Mouse (Mus musculus) CD4-positive, CD25-positive, alpha-beta regulatory T cell, adult 4 months (primary cell): ENCODE measurements around the gene Hoxa4. TPM values are rescaled to one million over a fixed set of nuclear protein-coding genes. Genes with fewer than 3 reads are reported as not detected.

Experiments
- ATAC-seq: one replicate; pipeline ENCODE4 v1.8.0; 2017
- polyA plus RNA-seq, 2 experiments: library from polyadenylated mRNA; unstranded; fragments of 100-300 nt; shearing (Covaris generic); gene quantifications; one replicate each; pipeline ENCODE4 v1.2.1; 2017

Gene Hoxa4
- polyA plus RNA-seq, 2 experiments from 2014 or later = not detected

GRCm38 (mm10) chr6:52164051-52164625, 27.4 kb downstream of the Hoxa4 start:
- ATAC-seq = no peak

GRCm38 (mm10) chr6:52163366-52164031, 28.1 kb downstream of the Hoxa4 start:
- no peak for ATAC-seq

GRCm38 (mm10) chr6:52162611-52163365, 28.8 kb downstream of the Hoxa4 start:
- ATAC-seq = no peak

- no peak for ATAC-seq
Observed at GRCm38 (mm10) chr6:52162093-52162380, 29.5 kb downstream of the Hoxa4 start.

- ATAC-seq = no peak
Observed at GRCm38 (mm10) chr6:52161336-52162092, 30.0 kb downstream of the Hoxa4 start.

- ATAC-seq = no peak
Observed at GRCm38 (mm10) chr6:52160511-52161335, 30.8 kb downstream of the Hoxa4 start.

- no peak for ATAC-seq
Observed at GRCm38 (mm10) chr6:52159979-52160378, 31.6 kb downstream of the Hoxa4 start.

- ATAC-seq = no peak
Observed at GRCm38 (mm10) chr6:52159164-52159761, 32.3 kb downstream of the Hoxa4 start.

- peak; percentile 81 for ATAC-seq
Observed at GRCm38 (mm10) chr6:52158276-52159051, 33.1 kb downstream of the Hoxa4 start, which contains the start of gene Hoxa1. TSS of gene Hoxa1 (minus strand) at chr6:52158317.

- no peak for ATAC-seq
Observed at GRCm38 (mm10) chr6:52157466-52158275, 33.9 kb downstream of the Hoxa4 start.

GRCm38 (mm10) chr6:52156551-52157200, 34.9 kb downstream of the Hoxa4 start:
- ATAC-seq = no peak

- no peak for ATAC-seq
Observed at GRCm38 (mm10) chr6:52155471-52155870, 36.1 kb downstream of the Hoxa4 start.

GRCm38 (mm10) chr6:52154044-52154443, 37.5 kb downstream of the Hoxa4 start:
- ATAC-seq = no peak

GRCm38 (mm10) chr6:52153270-52153669, 38.3 kb downstream of the Hoxa4 start:
- ATAC-seq = no peak

- no peak for ATAC-seq
Observed at GRCm38 (mm10) chr6:52152226-52153193, 39.0 kb downstream of the Hoxa4 start.

GRCm38 (mm10) chr6:52151571-52151970, 40.0 kb downstream of the Hoxa4 start:
- no peak for ATAC-seq

GRCm38 (mm10) chr6:52150401-52150966, 41.1 kb downstream of the Hoxa4 start:
- no peak for ATAC-seq
